Mouse (Mus musculus) erythroblast, embryonic 14.5 days (primary cell): Measurements from ENCODE around the gene Rsph1. TPM values are rescaled to one million over a fixed set of nuclear protein-coding genes. Genes with fewer than 3 reads are reported as not detected.

ENCODE experiments used
- H3K27me3 ChIP-seq: 2 replicates; pipeline ENCODE4 v1.6.1; 2012; ENCODE audit warnings: inconsistent platforms; ENCODE audit not compliant: control insufficient read depth
- H3K36me3 ChIP-seq: 2 replicates; pipeline ENCODE4 v1.6.1; 2012; ENCODE audit warnings: mild to moderate bottlenecking, inconsistent platforms; ENCODE audit not compliant: control insufficient read depth
- H3K4me1 ChIP-seq: 2 replicates; pipeline ENCODE4 v1.6.1; 2012; ENCODE audit warnings: inconsistent platforms; ENCODE audit not compliant: control insufficient read depth
- H3K4me3 ChIP-seq: replicated peaks from 2 replicates; pipeline ENCODE3; 2012; ENCODE audit warnings: moderate library complexity, mild to moderate bottlenecking, inconsistent platforms
- H3K9me3 ChIP-seq: 2 replicates; pipeline ENCODE4 v1.6.1; 2012; ENCODE audit warnings: low read length, inconsistent platforms, mixed read lengths; ENCODE audit not compliant: control insufficient read depth
- GATA1 ChIP-seq: IDR thresholded peaks from 2 replicates; pipeline ENCODE4 v1.6.1; 2012; ENCODE audit warnings: low read length, inconsistent platforms, mixed read lengths
- TAL1 ChIP-seq: IDR thresholded peaks from 3 replicates; pipeline ENCODE4 v1.6.1; 2012; ENCODE audit warnings: low read length, inconsistent platforms, mixed read lengths
- polyA plus RNA-seq: library from polyadenylated mRNA; stranded (reverse); fragments of >175 nt; gene quantifications from 2 replicates; pipeline ENCODE4 v1.2.3, GENCODE M21; 2012

The Rsph1 gene
- polyA plus RNA-seq, 1 experiment: not detected

DNA sequence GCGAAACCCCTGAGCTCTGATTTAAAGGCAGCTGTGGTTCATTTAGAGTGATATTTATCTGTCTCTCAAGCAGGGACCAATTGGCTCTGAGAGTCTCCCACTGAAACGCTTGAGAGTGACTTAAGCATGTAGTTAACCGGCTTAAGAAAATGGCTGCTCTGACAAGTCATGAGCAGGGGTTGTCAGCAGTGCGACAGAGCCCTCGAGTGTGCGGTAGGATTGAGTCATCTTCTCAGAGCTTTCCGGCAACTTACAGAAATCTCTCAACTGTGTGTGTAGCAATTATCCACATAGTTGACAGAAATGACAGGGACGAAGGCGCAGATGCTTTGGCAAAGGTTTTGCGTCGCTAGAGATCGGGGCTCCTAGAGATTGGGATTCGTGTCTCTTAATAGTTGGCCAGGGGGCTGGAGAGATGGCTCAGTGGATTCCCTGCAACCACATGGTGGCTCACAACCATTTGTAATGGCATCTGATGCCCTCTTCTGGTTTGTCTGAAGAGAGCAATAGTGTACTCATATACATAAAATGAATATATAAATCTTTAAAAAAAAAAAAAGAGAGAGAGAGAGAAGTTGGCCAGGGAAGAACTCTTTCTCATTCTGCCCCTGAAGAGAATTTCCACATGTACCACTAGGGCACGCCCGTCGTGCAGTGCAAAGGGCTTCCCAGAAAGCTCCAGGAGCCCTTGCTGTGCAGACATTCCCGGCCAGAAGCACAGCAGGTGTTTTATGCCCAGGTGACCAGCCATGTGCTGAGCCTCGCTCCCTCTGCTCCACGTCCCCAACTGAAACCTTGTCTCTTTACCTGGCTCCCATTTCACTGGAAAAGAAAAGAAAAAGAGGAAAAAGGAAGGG, 4.9 kb upstream of the Rsph1 start:
- Histone ChIP-seq H3K4me3 (no peak overlapping the region), H3K9me3 (no peaks in the 10 kb centered on the region), H3K4me1 (peaks cover 3% of the 10 kb centered on the region), H3K36me3 (no peaks in the 10 kb centered on the region), H3K27me3 (peaks cover 3% of the 10 kb centered on the region)
- TF ChIP-seq TAL1 (no peak), GATA1 (no peak)

GRCm38 (mm10) chr17:31280269-31280668, 3.1 kb upstream of the Rsph1 start:
- H3K27me3 ChIP-seq: peaks cover 12% of the 10 kb centered on the region
- H3K4me1 ChIP-seq: peaks cover 9% of the 10 kb centered on the region
- H3K9me3 ChIP-seq: no peaks in the 10 kb centered on the region
- no peak overlapping the region for H3K4me3 ChIP-seq
- TF ChIP-seq GATA1 (no peak), TAL1 (no peak)
- H3K36me3 ChIP-seq: no peaks in the 10 kb centered on the region

DNA sequence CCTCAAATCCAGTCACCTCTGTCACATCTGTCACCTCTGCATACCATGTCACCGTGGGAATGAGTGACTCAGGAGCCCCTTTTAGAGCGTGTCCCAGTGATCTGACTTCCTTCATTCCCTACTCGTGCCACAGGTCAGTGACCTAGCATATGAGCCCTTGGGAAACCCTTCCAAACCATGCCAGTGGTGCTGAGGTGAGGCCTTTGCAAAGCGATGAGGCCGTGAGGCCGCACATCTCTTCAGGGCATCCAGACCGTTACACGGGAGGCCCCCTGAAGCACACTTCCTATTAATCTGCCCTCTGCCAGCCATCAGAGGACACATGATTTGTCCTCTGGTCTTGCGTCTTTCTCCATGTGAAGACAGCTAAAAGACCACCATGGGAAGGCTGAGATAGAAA, 2.4 kb upstream of the Rsph1 start:
- H3K27me3 ChIP-seq: peaks cover 12% of the 10 kb centered on the region

GRCm38 (mm10) chr17:31277931-31278330, 748 bp upstream of the Rsph1 start:
- Histone ChIP-seq H3K36me3 (no peaks in the 10 kb centered on the region), H3K4me3 (no peak overlapping the region), H3K27me3 (peaks cover 12% of the 10 kb centered on the region), H3K9me3 (no peaks in the 10 kb centered on the region), H3K4me1 (peaks cover 9% of the 10 kb centered on the region)
- no peak for TF ChIP-seq GATA1

More for the DNA sequence above, 2.4 kb upstream of the Rsph1 start:
- H3K4me1 ChIP-seq: peaks cover 9% of the 10 kb centered on the region
- no peak overlapping the region for H3K4me3 ChIP-seq
- TF ChIP-seq TAL1 (no peak), GATA1 (no peak)
- no peaks in the 10 kb centered on the region for H3K36me3 ChIP-seq
- H3K9me3 ChIP-seq: no peaks in the 10 kb centered on the region

DNA sequence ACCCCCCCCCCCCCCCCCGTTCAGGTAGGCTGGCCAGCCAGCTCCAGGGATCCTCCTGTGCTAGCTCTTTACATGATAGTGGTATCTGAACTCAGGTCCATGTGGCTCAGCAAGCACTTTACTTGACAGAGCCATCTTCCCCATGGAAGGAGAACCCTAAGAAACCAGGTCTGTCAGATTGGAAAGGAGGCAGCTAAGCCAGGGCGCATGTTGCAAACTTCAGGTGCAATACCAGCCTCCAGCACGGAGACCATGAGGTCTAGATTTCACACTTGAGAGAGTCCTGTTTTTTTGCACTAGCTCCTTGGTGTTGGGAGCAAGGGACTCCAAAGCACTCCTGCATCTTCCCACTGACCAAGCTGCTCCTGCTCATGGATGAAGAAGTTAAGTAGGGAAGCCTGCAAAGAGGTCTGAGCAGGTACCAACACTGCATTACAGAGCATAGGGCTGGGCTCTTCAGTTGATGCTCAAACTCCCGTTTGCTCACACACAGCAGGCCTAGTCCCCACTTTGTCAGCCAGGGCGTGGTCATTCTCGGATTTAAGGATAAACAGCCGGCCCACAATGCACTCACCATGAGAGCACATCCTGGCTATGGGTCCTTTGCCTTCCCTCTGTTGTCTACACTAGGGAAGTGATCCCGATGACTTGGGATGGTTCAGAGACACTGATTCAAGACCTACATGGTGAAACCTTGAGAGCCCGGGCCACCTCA, 819 bp downstream of the Rsph1 start:
- Histone ChIP-seq H3K9me3 (no peaks in the 10 kb centered on the region), H3K27me3 (peaks cover 12% of the 10 kb centered on the region), H3K4me3 (no peak overlapping the region), H3K36me3 (no peaks in the 10 kb centered on the region), H3K4me1 (peaks cover 9% of the 10 kb centered on the region)
- TF ChIP-seq GATA1 (no peak), TAL1 (no peak)

DNA sequence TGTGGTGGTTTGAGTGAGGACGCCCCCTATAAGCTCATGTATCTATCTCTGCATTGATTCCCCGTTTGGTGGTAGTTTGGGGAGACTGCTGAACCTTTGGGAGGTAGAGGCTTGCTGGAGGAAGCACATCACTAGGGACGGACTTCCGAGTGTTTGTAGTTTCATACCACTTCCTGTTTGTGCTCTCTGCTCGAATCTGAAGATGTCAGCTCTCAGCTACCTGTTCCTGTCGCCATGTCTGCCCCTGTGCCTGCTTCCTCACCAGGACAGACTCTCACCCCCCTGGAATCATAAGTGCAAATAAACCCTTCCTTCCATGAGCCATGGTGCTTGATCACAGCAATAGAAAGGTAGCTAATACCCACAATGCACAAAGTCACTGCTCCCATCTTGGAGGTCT, 2.0 kb downstream of the Rsph1 start:
- Histone ChIP-seq H3K4me3 (no peak overlapping the region), H3K4me1 (peaks cover 9% of the 10 kb centered on the region), H3K27me3 (peaks cover 12% of the 10 kb centered on the region), H3K36me3 (no peaks in the 10 kb centered on the region), H3K9me3 (no peaks in the 10 kb centered on the region)
- TF ChIP-seq TAL1: no peak
- TF ChIP-seq GATA1: no peak

DNA sequence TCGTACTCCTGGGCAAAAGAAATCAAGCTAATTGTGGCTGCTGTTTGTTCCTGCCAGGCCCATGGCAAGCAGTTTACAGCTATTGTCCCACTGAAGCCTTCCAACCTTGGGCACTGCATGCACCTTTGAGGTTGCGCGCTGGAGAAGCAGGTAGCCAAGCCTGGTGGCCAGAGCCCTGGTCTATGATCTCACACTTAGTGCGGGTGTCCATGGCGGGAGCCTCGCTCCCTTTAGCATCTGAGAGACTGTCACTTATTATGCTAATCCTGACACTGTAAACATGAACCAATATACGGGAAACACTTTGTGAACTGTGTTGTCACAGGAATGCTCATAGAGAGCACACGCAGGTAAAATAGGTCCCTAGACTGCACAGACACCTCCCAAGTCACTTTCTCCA, 3.6 kb downstream of the Rsph1 start:
- Histone ChIP-seq H3K4me1 (peaks cover 9% of the 10 kb centered on the region), H3K36me3 (no peaks in the 10 kb centered on the region), H3K4me3 (no peak overlapping the region), H3K27me3 (peaks cover 12% of the 10 kb centered on the region), H3K9me3 (no peaks in the 10 kb centered on the region)
- no peak for TF ChIP-seq TAL1
- no peak for TF ChIP-seq GATA1

GRCm38 (mm10) chr17:31272416-31273165, 4.6 kb downstream of the Rsph1 start:
- no peaks in the 10 kb centered on the region for H3K36me3 ChIP-seq
- TF ChIP-seq GATA1 (no peak), TAL1 (no peak)
- H3K4me1 ChIP-seq: peaks cover 9% of the 10 kb centered on the region
- H3K4me3 ChIP-seq: no peak overlapping the region
- peaks cover 12% of the 10 kb centered on the region for H3K27me3 ChIP-seq
- no peaks in the 10 kb centered on the region for H3K9me3 ChIP-seq
